Mouse (Mus musculus) spleen, adult 2 months (tissue): ENCODE measurements around the gene Kctd19. TPM values are rescaled to one million over a fixed set of nuclear protein-coding genes. Genes with fewer than 3 reads are reported as not detected.

Experiments used
- DNase-seq, 2 experiments: peaks; one replicate each; pipeline versions ENCODE4 v3.0.0 to v3.0.0-alpha.2; 2012 to 2021; ENCODE audit warnings: low spot score in 2 of 2, low read depth in 1 of 2
- H3K27ac ChIP-seq: fragments of 200-500 bp; 2 replicates; pipeline ENCODE4 v1.5.1; 2012; ENCODE audit warnings: low read length, inconsistent platforms; ENCODE audit not compliant: insufficient read depth
- H3K27me3 ChIP-seq: fragments of 200-500 bp; 2 replicates; pipeline ENCODE4 v1.6.1; 2012; ENCODE audit warnings: mild to moderate bottlenecking, moderate library complexity, low read length, inconsistent platforms; ENCODE audit not compliant: control insufficient read depth, insufficient read depth
- H3K36me3 ChIP-seq: fragments of 200-500 bp; 2 replicates; pipeline ENCODE4 v1.6.1; 2012; ENCODE audit warnings: mild to moderate bottlenecking, low read length, inconsistent platforms; ENCODE audit not compliant: control insufficient read depth, insufficient read depth
- H3K4me1 ChIP-seq: fragments of 200-500 bp; 2 replicates; pipeline ENCODE4 v1.6.1; 2011; ENCODE audit warnings: inconsistent platforms; ENCODE audit not compliant: control insufficient read depth, insufficient read depth, insufficient read length
- H3K4me3 ChIP-seq: fragments of 200-500 bp; 2 replicates; pipeline ENCODE4 v1.5.1; 2011; ENCODE audit warnings: mild to moderate bottlenecking, inconsistent platforms; ENCODE audit not compliant: insufficient read depth, insufficient read length; ENCODE audit errors: extremely low read depth
- CTCF ChIP-seq: fragments of 200-500 bp; IDR thresholded peaks from 2 replicates; pipeline ENCODE4 v1.5.1; 2011; ENCODE audit warnings: mild to moderate bottlenecking, inconsistent platforms; ENCODE audit not compliant: insufficient read depth, insufficient read length, insufficient replicate concordance; ENCODE audit errors: extremely low read depth
- POLR2A ChIP-seq: fragments of 200-500 bp; IDR thresholded peaks from 2 replicates; pipeline ENCODE4 v1.6.1; 2011; ENCODE audit warnings: low read depth, low read length, inconsistent platforms
- WGBS: fragments of 180-500 bp; shearing (Covaris S2); methylation state at CpG from one replicate; pipeline ENCODE4 v1.1.7; 2018; 5-methylcytosine and 5-hydroxymethylcytosine counted together
- polyA plus RNA-seq: library from polyadenylated mRNA; depleted of rRNA; stranded (reverse); fragments of >200 nt; gene quantifications from 2 replicates; pipeline ENCODE4 v1.2.3, GENCODE M21; 2012

Gene Kctd19
- polyA plus RNA-seq, 1 experiment, result 0.62 TPM

- Histone ChIP-seq H3K4me1 (no peaks in the 10 kb centered on the region), H3K4me3 (no peak overlapping the region), H3K27ac (no peak overlapping the region), H3K27me3 (no peaks in the 10 kb centered on the region), H3K36me3 (no peaks in the 10 kb centered on the region)
- TF ChIP-seq POLR2A, result no peak
- no peak for TF ChIP-seq CTCF
- 85% methylated on average over 5 of the region's 5 CpGs for WGBS
- DNase-seq, result no peak
These were observed 23.9 kb upstream of the Kctd19 start for GRCm38 (mm10) chr8:105437078-105437748.

DNA sequence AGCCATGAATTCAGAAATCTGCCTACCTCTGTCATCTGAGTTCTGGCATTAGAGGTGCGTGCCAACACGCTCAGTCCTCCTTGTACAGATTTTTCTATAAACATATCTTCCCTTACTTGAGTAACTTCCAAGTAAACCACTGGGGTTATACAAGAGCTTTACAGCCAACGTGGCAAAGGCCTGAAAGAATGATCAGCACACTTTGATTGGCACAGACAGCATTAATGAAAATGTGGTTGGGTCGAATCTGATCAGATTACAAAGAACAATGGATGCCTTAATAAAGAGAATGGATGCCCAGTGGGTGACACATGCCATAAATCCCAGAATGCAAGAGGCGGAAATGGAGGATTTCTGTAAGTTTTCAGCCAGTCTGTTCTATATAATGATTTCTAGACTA is 22.9 kb upstream of the Kctd19 start:
- no peaks in the 10 kb centered on the region for H3K36me3 ChIP-seq
- 80% methylated on average over 5 of the region's 5 CpGs for WGBS
- no peaks in the 10 kb centered on the region for H3K4me1 ChIP-seq
- no peak overlapping the region for H3K4me3 ChIP-seq
- DNase-seq, result no peak
- no peak overlapping the region for H3K27ac ChIP-seq
- H3K27me3 ChIP-seq, result no peaks in the 10 kb centered on the region
- TF ChIP-seq CTCF, result no peak
- TF ChIP-seq POLR2A, result no peak

- WGBS, result 83% methylated on average over 5 of the region's 5 CpGs
- no peaks in the 10 kb centered on the region for H3K36me3 ChIP-seq
- no peak for TF ChIP-seq POLR2A
- no peak for TF ChIP-seq CTCF
These were observed 20.8 kb upstream of the Kctd19 start for GRCm38 (mm10) chr8:105434136-105434535.

GRCm38 (mm10) chr8:105433511-105433910 is 20.2 kb upstream of the Kctd19 start:
- TF ChIP-seq POLR2A (no peak), CTCF (no peak)
- WGBS, result 80% methylated on average over 5 of the region's 5 CpGs

More at GRCm38 (mm10) chr8:105434136-105434535, 20.8 kb upstream of the Kctd19 start:
- Histone ChIP-seq H3K4me1 (no peaks in the 10 kb centered on the region), H3K4me3 (no peak overlapping the region), H3K27me3 (no peaks in the 10 kb centered on the region), H3K27ac (no peak overlapping the region)
- no peak for DNase-seq

DNA sequence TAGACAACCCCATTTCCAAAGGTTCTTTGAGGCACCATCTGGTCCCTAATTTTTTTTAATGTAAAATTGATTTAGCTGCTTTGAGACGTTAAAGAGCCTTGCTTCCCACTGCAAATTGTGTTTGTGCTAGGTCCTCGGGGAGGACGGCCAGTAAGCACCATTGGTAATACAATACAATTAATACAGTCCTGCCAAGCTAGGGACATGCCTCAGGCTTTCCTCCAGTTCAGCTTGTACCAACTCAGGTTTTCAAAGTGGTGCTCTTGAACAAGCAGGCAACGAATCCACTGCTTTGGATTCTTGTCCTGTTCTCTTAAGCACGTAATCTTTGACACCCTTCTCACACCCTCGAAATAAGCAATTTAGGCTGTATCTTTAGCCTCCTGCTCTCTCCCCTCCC is 19.7 kb upstream of the Kctd19 start:
- Histone ChIP-seq H3K4me3 (no peak overlapping the region), H3K27me3 (no peaks in the 10 kb centered on the region), H3K36me3 (no peaks in the 10 kb centered on the region), H3K4me1 (no peaks in the 10 kb centered on the region), H3K27ac (no peak overlapping the region)
- TF ChIP-seq POLR2A (no peak), CTCF (no peak)
- WGBS, result 85% methylated on average over 6 of the region's 6 CpGs
- no peak for DNase-seq

More at GRCm38 (mm10) chr8:105433511-105433910, 20.2 kb upstream of the Kctd19 start:
- no peaks in the 10 kb centered on the region for H3K36me3 ChIP-seq
- H3K27me3 ChIP-seq, result no peaks in the 10 kb centered on the region
- H3K4me3 ChIP-seq, result no peak overlapping the region
- no peak overlapping the region for H3K27ac ChIP-seq
- DNase-seq, result no peak
- no peaks in the 10 kb centered on the region for H3K4me1 ChIP-seq

DNA sequence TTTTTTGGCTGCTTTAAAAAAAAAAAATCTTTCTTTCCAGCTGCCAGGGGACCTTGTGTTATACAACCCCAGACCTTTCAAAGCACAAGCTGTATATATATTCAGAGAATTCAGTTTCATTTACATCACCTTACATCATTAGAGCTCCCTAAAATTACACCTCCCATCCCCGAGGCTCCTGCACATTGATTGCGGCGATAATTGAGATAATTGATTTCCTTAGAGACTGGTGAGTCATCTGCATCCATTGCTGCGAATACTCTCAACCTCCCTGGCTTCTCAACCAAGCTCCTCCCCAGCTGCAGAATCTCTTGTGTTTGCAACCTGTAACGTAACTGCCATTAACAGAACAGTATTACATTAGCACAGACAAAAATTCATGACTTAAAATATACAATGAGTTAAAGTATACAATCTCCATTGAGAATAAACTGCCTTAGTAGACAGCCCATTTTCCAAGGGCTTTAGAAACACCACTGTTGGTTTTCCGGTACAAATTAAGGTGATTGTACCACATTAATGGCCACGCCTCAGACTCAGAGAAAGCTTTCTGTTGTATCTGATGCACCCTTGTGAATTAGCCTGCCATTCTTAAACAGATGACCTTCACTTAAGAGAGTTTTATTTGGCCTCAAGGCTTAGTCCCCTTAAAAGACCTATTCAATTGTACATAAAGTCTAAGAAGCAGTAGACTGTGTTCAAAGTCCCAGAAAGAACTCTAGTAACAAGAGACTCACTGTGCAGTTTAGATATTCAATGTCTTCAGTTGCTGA is 18.6 kb upstream of the Kctd19 start:
- H3K27me3 ChIP-seq, result no peaks in the 10 kb centered on the region
- DNase-seq, result no peak
- H3K4me1 ChIP-seq, result no peaks in the 10 kb centered on the region
- H3K4me3 ChIP-seq, result no peak overlapping the region
- H3K36me3 ChIP-seq, result no peaks in the 10 kb centered on the region
- WGBS, result 83% methylated on average over 7 of the region's 7 CpGs
- TF ChIP-seq CTCF (no peak), POLR2A (no peak)
- no peak overlapping the region for H3K27ac ChIP-seq

DNA sequence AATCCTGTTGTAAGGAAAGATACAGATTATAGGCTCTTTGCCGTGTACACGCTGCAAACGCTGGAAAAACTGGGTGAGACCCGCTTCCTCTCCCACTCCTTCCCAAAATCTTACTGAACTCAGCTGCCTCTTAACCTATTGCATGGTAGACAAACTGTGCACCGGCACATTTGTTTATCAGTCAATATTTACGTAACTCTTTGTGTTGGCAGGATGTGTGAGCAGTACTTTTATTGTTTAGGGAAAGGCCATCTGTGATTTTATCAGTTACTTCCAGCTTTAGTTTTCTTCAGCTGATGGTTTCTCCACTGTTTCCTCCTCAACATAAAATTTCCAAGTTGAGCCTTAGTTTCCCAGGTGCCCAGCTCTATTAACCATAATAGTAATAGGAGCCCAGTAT is 13.6 kb upstream of the Kctd19 start:
- H3K27me3 ChIP-seq, result no peaks in the 10 kb centered on the region
- 72% methylated on average over 6 of the region's 6 CpGs for WGBS
- H3K36me3 ChIP-seq, result no peaks in the 10 kb centered on the region
- no peak overlapping the region for H3K4me3 ChIP-seq
- no peak for DNase-seq
- H3K4me1 ChIP-seq, result no peaks in the 10 kb centered on the region
- no peak for TF ChIP-seq CTCF
- TF ChIP-seq POLR2A, result no peak
- H3K27ac ChIP-seq, result no peak overlapping the region
